Mouse (Mus musculus): ENCODE results near the gene Agap3. TPM values are rescaled to one million over a fixed set of nuclear protein-coding genes. Genes with fewer than 3 reads are reported as not detected.

Gene Agap3
- polyA plus RNA-seq (2012; rRNA removed) = 30.4 and 37.2 TPM in 2 replicates

GRCm38 (mm10) chr5:24452030-24452690, at the start of gene Agap3:
Gene Agap3, plus strand, starts transcription at chr5:24452177.
- DNase-seq (ENCODE audit: low read depth, low spot score) = no peak

GRCm38 (mm10) chr5:24404594-24405360, 47.2 kb upstream of the Agap3 start:
- WGBS = 82% methylated on average over 6 of the region's 6 CpGs
- DNase-seq (ENCODE audit: low read depth, low spot score) = no peak

More at GRCm38 (mm10) chr5:24452030-24452690, at the start of gene Agap3:
- WGBS = 2% methylated on average over 85 of the region's 85 CpGs

GRCm38 (mm10) chr5:24405389-24405876, 46.5 kb upstream of the Agap3 start:
- WGBS = 76% methylated on average over 3 of the region's 3 CpGs

GRCm38 (mm10) chr5:24408651-24409050, 43.3 kb upstream of the Agap3 start:
- WGBS = 91% methylated on average over 13 of the region's 13 CpGs
- no peak for DNase-seq (ENCODE audit: low read depth, low spot score)

More at GRCm38 (mm10) chr5:24405389-24405876, 46.5 kb upstream of the Agap3 start:
- DNase-seq (ENCODE audit: low read depth, low spot score) = no peak

GRCm38 (mm10) chr5:24409466-24409865, 42.5 kb upstream of the Agap3 start:
- DNase-seq (ENCODE audit: low read depth, low spot score) = no peak
- WGBS = 80% methylated on average over 2 of the region's 2 CpGs

- WGBS = 80% methylated on average over 2 of the region's 2 CpGs
- no peak for DNase-seq (ENCODE audit: low read depth, low spot score)
Observed at GRCm38 (mm10) chr5:24412063-24412462, 39.9 kb upstream of the Agap3 start.

- 33% methylated on average over 11 of the region's 11 CpGs for WGBS
- DNase-seq (ENCODE audit: low read depth, low spot score) = no peak
Observed at GRCm38 (mm10) chr5:24413042-24413693, 38.8 kb upstream of the Agap3 start, which contains the start of gene Asic3. Gene Asic3, plus strand, starts transcription at chr5:24413392.

GRCm38 (mm10) chr5:24413938-24414337, 38.0 kb upstream of the Agap3 start:
- WGBS = 76% methylated on average over 13 of the region's 13 CpGs
- DNase-seq (ENCODE audit: low read depth, low spot score) = no peak

- no peak for DNase-seq (ENCODE audit: low read depth, low spot score)
- WGBS = 6% methylated on average over 21 of the region's 21 CpGs
Observed at GRCm38 (mm10) chr5:24416222-24416736, 35.7 kb upstream of the Agap3 start.

GRCm38 (mm10) chr5:24417587-24417986, 34.4 kb upstream of the Agap3 start:
- WGBS = 95% methylated on average over 10 of the region's 10 CpGs
- DNase-seq (ENCODE audit: low read depth, low spot score) = no peak

- no peak for DNase-seq (ENCODE audit: low read depth, low spot score)
- 94% methylated on average over 9 of the region's 9 CpGs for WGBS
Observed at GRCm38 (mm10) chr5:24420381-24420780, 31.6 kb upstream of the Agap3 start.

GRCm38 (mm10) chr5:24423129-24424003, 28.6 kb upstream of the Agap3 start, which contains the start of the genes Cdk5 and Slc4a2:
Gene Cdk5, minus strand, starts transcription at chr5:24423530.
Gene Slc4a2, plus strand, starts transcription at chr5:24423837.
- WGBS = under 1% methylated on average over 46 of the region's 46 CpGs
- DNase-seq (ENCODE audit: low read depth, low spot score) = peak; percentile 98

GRCm38 (mm10) chr5:24424004-24424781, 27.8 kb upstream of the Agap3 start:
- DNase-seq (ENCODE audit: low read depth, low spot score) = no peak
- WGBS = 4% methylated on average over 21 of the region's 21 CpGs

- DNase-seq (ENCODE audit: low read depth, low spot score) = no peak
- WGBS = 1% methylated on average over 59 of the region's 60 CpGs
Observed at GRCm38 (mm10) chr5:24424861-24425411, 27.0 kb upstream of the Agap3 start.

- no peak for DNase-seq (ENCODE audit: low read depth, low spot score)
- WGBS = 1% methylated on average over 29 of the region's 30 CpGs
Observed at GRCm38 (mm10) chr5:24425421-24426036, 26.4 kb upstream of the Agap3 start.

GRCm38 (mm10) chr5:24426037-24426432, 25.9 kb upstream of the Agap3 start:
- WGBS = 4% methylated on average over 10 of the region's 10 CpGs

GRCm38 (mm10) chr5:24426556-24427284, 25.3 kb upstream of the Agap3 start:
- no peak for DNase-seq (ENCODE audit: low read depth, low spot score)
- WGBS = 13% methylated on average over 9 of the region's 9 CpGs

More at GRCm38 (mm10) chr5:24426037-24426432, 25.9 kb upstream of the Agap3 start:
- no peak for DNase-seq (ENCODE audit: low read depth, low spot score)
